In genomic region chr9:121059286-121059685, GRCm38 (mm10) we compare ENCODE assay signal across 8 mouse cellular contexts.
DNase-seq lines count a peak whose midpoint lies in the region; ATAC-seq lines count a peak whose summit lies in the region.

No protein-coding gene starts in this region.

- no peaks in the 10 kb centered on the region for H3K36me3 ChIP-seq in hindbrain, embryonic 14.5 days (replicated peaks; ENCODE audit: control insufficient read depth, insufficient read depth)

- no peak overlapping the region for H3K4me2 ChIP-seq in hindbrain, embryonic 14.5 days (replicated peaks)

- no peaks in the 10 kb centered on the region for H3K9me3 ChIP-seq in hindbrain, embryonic 14.5 days (ENCODE audit: control insufficient read depth, low read length)

- no peak overlapping the region for H3K4me3 ChIP-seq in hindbrain, embryonic 14.5 days (replicated peaks; ENCODE audit: low read length)

- DNase-seq in heart, adult 11 months, result peak; percentile 86
- no peak for DNase-seq in heart, adult 8-10 months (ENCODE audit: low spot score)
- peak; percentile 49 for DNase-seq in 416B (ENCODE audit: low read depth)
- peak; percentile 7 for DNase-seq in NIH3T3 (ENCODE audit: low read depth)
- DNase-seq in kidney, postnatal 36 days, result peak; percentile 14 to 33
- no peak for DNase-seq in spleen, postnatal 14 days (ENCODE audit: low spot score in 2 of 2)
- no peak for DNase-seq in hindbrain, embryonic 14.5 days (ENCODE audit: low spot score)
- no peak for DNase-seq in heart, adult 9 months (ENCODE audit: low spot score in 2 of 2)

- H3K9ac ChIP-seq in hindbrain, embryonic 14.5 days, result no peak overlapping the region

- peaks cover 22% of the 10 kb centered on the region for H3K4me1 ChIP-seq in hindbrain, embryonic 14.5 days (replicated peaks; ENCODE audit: control insufficient read depth, insufficient read depth, low read length)

- no peaks in the 10 kb centered on the region for H3K27me3 ChIP-seq in hindbrain, embryonic 14.5 days (ENCODE audit: control insufficient read depth, insufficient read depth, low read length)

- ATAC-seq in hindbrain, embryonic 14.5 days (ENCODE audit: low FRiP score), result no peak

- WGBS in hindbrain, embryonic 14.5 days, result 92% methylated on average over 3 of the region's 3 CpGs

- H3K27ac ChIP-seq in hindbrain, embryonic 14.5 days, result no peak overlapping the region

Comparison
In these comparisons a context has a peak if more than half of its experiments do, and no peak if none do; other contexts are left out.
1. DNase-seq: peak in heart, adult 11 months (single experiment), 416B (single experiment), NIH3T3 (single experiment) and kidney, postnatal 36 days (2 of 2); none in heart, adult 8-10 months (single experiment), spleen, postnatal 14 days (0 of 2), hindbrain, embryonic 14.5 days (single experiment) and heart, adult 9 months (0 of 2).